In the genomic region with DNA sequence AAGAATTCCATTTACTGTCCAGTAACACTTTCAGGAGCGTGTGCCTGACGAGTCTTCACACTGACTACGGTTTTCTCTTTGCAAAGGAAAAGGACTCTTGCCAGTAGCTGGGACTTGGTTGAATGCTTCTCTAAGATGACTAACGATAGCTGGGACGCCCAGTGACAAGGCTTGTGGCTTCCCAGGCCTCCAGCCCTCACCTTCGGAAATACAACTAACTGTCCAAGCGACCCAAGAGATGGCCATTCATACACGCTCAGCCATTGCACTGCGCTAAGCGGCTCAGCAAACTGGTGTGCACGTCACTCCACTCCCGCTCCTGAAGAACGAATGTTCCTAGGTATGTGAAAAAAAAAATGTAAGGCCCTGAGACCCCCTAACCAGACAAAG, we compare ENCODE assay signal across 8 mouse cellular contexts. TPM values are rescaled to one million over a fixed set of nuclear protein-coding genes. Genes with fewer than 3 reads are reported as not detected.
DNase-seq lines count a peak whose midpoint lies in the region; ATAC-seq and TF ChIP-seq lines count a peak whose summit lies in the region.

No protein-coding gene starts in this region.

- H3K27ac ChIP-seq in heart, embryonic 12.5 days (ENCODE audit: poor library complexity, severe bottlenecking), result 0 out of 2 replicates have a peak overlapping the region, but pooled peaks have one; percentile 14
- peak overlapping the region; percentile 98 for H3K27ac ChIP-seq in forebrain, embryonic 10.5 days
- H3K27ac ChIP-seq in kidney, postnatal 0 days, result 0 out of 2 replicates have a peak overlapping the region, but pooled peaks have one; percentile 75
- H3K27ac ChIP-seq in midbrain, embryonic 14.5 days (replicated peaks; ENCODE audit: low read depth, low read length), result peak overlapping the region; percentile 87

- peak overlapping the region; percentile 69 for H3K4me3 ChIP-seq in heart, embryonic 12.5 days
- H3K4me3 ChIP-seq in forebrain, embryonic 10.5 days, result peak overlapping the region; percentile 81
- H3K4me3 ChIP-seq in kidney, postnatal 0 days (replicated peaks; ENCODE audit: low read depth, low read length), result peak overlapping the region; percentile 73
- H3K4me3 ChIP-seq in midbrain, embryonic 14.5 days (replicated peaks; ENCODE audit: low read depth, low read length), result peak overlapping the region; percentile 75

- H3K4me1 ChIP-seq in heart, embryonic 12.5 days (replicated peaks), result peaks cover 21% of the 10 kb centered on the region
- H3K4me1 ChIP-seq in forebrain, embryonic 10.5 days, result peaks cover 42% of the 10 kb centered on the region
- no peaks in the 10 kb centered on the region for H3K4me1 ChIP-seq in kidney, postnatal 0 days (replicated peaks; ENCODE audit: insufficient read depth, low read length)
- peaks cover 15% of the 10 kb centered on the region for H3K4me1 ChIP-seq in midbrain, embryonic 14.5 days (ENCODE audit: control insufficient read depth, insufficient read depth, low read length)

- WGBS in heart, embryonic 12.5 days, result 4% methylated on average over 13 of the region's 13 CpGs
- under 1% methylated on average over 13 of the region's 13 CpGs for WGBS in forebrain, embryonic 10.5 days
- 5% methylated on average over 13 of the region's 13 CpGs for WGBS in kidney, postnatal 0 days
- under 1% methylated on average over 13 of the region's 13 CpGs for WGBS in midbrain, embryonic 14.5 days

- no peak for ATAC-seq in heart, embryonic 12.5 days (ENCODE audit: insufficient number of reproducible peaks, low FRiP score)
- ATAC-seq in kidney, postnatal 0 days (replicated peaks; ENCODE audit: low FRiP score, low read depth), result no peak
- no peak for ATAC-seq in midbrain, embryonic 14.5 days (ENCODE audit: low FRiP score, low TSS enrichment)

- no peaks in the 10 kb centered on the region for H3K27me3 ChIP-seq in heart, embryonic 12.5 days (replicated peaks)
- no peaks in the 10 kb centered on the region for H3K27me3 ChIP-seq in forebrain, embryonic 10.5 days (ENCODE audit: poor library complexity, severe bottlenecking)
- H3K27me3 ChIP-seq in kidney, postnatal 0 days (ENCODE audit: insufficient read depth, low read length), result no peaks in the 10 kb centered on the region
- H3K27me3 ChIP-seq in midbrain, embryonic 14.5 days (ENCODE audit: control insufficient read depth, insufficient read depth, low read length), result no peaks in the 10 kb centered on the region

- H3K9me3 ChIP-seq in heart, embryonic 12.5 days (replicated peaks), result no peaks in the 10 kb centered on the region
- no peaks in the 10 kb centered on the region for H3K9me3 ChIP-seq in forebrain, embryonic 10.5 days
- H3K9me3 ChIP-seq in kidney, postnatal 0 days (replicated peaks; ENCODE audit: low read length), result no peaks in the 10 kb centered on the region
- no peaks in the 10 kb centered on the region for H3K9me3 ChIP-seq in midbrain, embryonic 14.5 days (ENCODE audit: control insufficient read depth, low read length)

- no peak for TF ChIP-seq CTCF in kidney, postnatal 0 days (IDR thresholded peaks at IDR 0.05; ENCODE audit: low read depth)

- H3K36me3 ChIP-seq in heart, embryonic 12.5 days, result no peaks in the 10 kb centered on the region
- peaks cover 20% of the 10 kb centered on the region for H3K36me3 ChIP-seq in forebrain, embryonic 10.5 days (replicated peaks)
- H3K36me3 ChIP-seq in kidney, postnatal 0 days (ENCODE audit: insufficient read depth, low read length), result no peaks in the 10 kb centered on the region
- H3K36me3 ChIP-seq in midbrain, embryonic 14.5 days (ENCODE audit: control insufficient read depth, insufficient read depth, low read length), result no peaks in the 10 kb centered on the region

- peak overlapping the region; percentile 73 for H3K9ac ChIP-seq in heart, embryonic 12.5 days
- peak overlapping the region; percentile 70 for H3K9ac ChIP-seq in kidney, postnatal 0 days (ENCODE audit: low read depth, low read length)
- peak overlapping the region; percentile 75 for H3K9ac ChIP-seq in midbrain, embryonic 14.5 days (replicated peaks; ENCODE audit: low read length)

- H3K4me2 ChIP-seq in heart, embryonic 12.5 days, result peak overlapping the region; percentile 70
- peak overlapping the region; percentile 94 for H3K4me2 ChIP-seq in kidney, postnatal 0 days (ENCODE audit: low read length)
- peak overlapping the region; percentile 73 for H3K4me2 ChIP-seq in midbrain, embryonic 14.5 days (ENCODE audit: low read length)

- DNase-seq in heart, adult 9 months (ENCODE audit: low spot score in 2 of 2), result no peak
- DNase-seq in adipocyte (ENCODE audit: low spot score), result peak; percentile 15
- DNase-seq in forebrain, embryonic 10.5 days (ENCODE audit: extremely low spot score, low spot score), result peak; percentile 64
- peak; percentile 47 for DNase-seq in kidney, postnatal 0 days (ENCODE audit: low spot score)
- peak; percentile 69 for DNase-seq in midbrain, embryonic 14.5 days
- no peak for DNase-seq in ovary, postnatal 14 days (ENCODE audit: low spot score)
- no peak for DNase-seq in thymus, adult 18-20 months

RNA-seq across cellular contexts. Expression of a gene that starts 0.9 kb away (rescaled TPM):
- polyA plus RNA-seq in heart, embryonic 12.5 days (2016; fragmentation: Nextera tagmentation; extraction: Ambion mirVana), result 63.2 and 67.6 TPM in 2 replicates
- polyA plus RNA-seq in forebrain, embryonic 10.5 days (2016; fragmentation: Nextera tagmentation; extraction: Ambion mirVana), result 142 and 154 TPM in 2 replicates
- 22.9 and 23.0 TPM in 2 replicates for polyA plus RNA-seq in kidney, postnatal 0 days (2015; fragmentation: Nextera tagmentation; extraction: Ambion mirVana)
- 27.5 and 46.0 TPM in 2 replicates for polyA plus RNA-seq in midbrain, embryonic 14.5 days (2014; fragmentation: Nextera tagmentation; extraction: Ambion mirVana)

RNA-seq across cellular contexts. Expression of a gene that starts 19.2 kb away (rescaled TPM):
- polyA plus RNA-seq in heart, embryonic 12.5 days (2016; fragmentation: Nextera tagmentation; extraction: Ambion mirVana), result not detected in 2 replicates
- polyA plus RNA-seq in forebrain, embryonic 10.5 days (2016; fragmentation: Nextera tagmentation; extraction: Ambion mirVana), result not detected in 2 replicates
- polyA plus RNA-seq in kidney, postnatal 0 days (2015; fragmentation: Nextera tagmentation; extraction: Ambion mirVana), result not detected in 2 replicates
- not detected in 2 replicates for polyA plus RNA-seq in midbrain, embryonic 14.5 days (2014; fragmentation: Nextera tagmentation; extraction: Ambion mirVana)

RNA-seq across cellular contexts. Expression of a gene that starts 35.4 kb away (rescaled TPM):
- polyA plus RNA-seq in heart, embryonic 12.5 days (2016; fragmentation: Nextera tagmentation; extraction: Ambion mirVana), result not detected in 2 replicates
- 0.04 and 0.05 TPM in 2 replicates for polyA plus RNA-seq in forebrain, embryonic 10.5 days (2016; fragmentation: Nextera tagmentation; extraction: Ambion mirVana)
- 0.19 TPM in 1 of 2 replicates, not detected in the other for polyA plus RNA-seq in kidney, postnatal 0 days (2015; fragmentation: Nextera tagmentation; extraction: Ambion mirVana)
- 0.19 TPM in 1 of 2 replicates, not detected in the other for polyA plus RNA-seq in midbrain, embryonic 14.5 days (2014; fragmentation: Nextera tagmentation; extraction: Ambion mirVana)

RNA-seq across cellular contexts. Expression of a gene that starts 37.3 kb away (rescaled TPM):
- not detected in 2 replicates for polyA plus RNA-seq in heart, embryonic 12.5 days (2016; fragmentation: Nextera tagmentation; extraction: Ambion mirVana)
- polyA plus RNA-seq in forebrain, embryonic 10.5 days (2016; fragmentation: Nextera tagmentation; extraction: Ambion mirVana), result 0.04 TPM in 1 of 2 replicates, not detected in the other
- not detected in 2 replicates for polyA plus RNA-seq in kidney, postnatal 0 days (2015; fragmentation: Nextera tagmentation; extraction: Ambion mirVana)
- not detected in 2 replicates for polyA plus RNA-seq in midbrain, embryonic 14.5 days (2014; fragmentation: Nextera tagmentation; extraction: Ambion mirVana)

RNA-seq across cellular contexts. Expression of a gene that starts 56.8 kb away (rescaled TPM):
- polyA plus RNA-seq in heart, embryonic 12.5 days (2016; fragmentation: Nextera tagmentation; extraction: Ambion mirVana), result not detected in 2 replicates
- polyA plus RNA-seq in forebrain, embryonic 10.5 days (2016; fragmentation: Nextera tagmentation; extraction: Ambion mirVana), result not detected in 2 replicates
- polyA plus RNA-seq in kidney, postnatal 0 days (2015; fragmentation: Nextera tagmentation; extraction: Ambion mirVana), result not detected in 2 replicates
- not detected in 2 replicates for polyA plus RNA-seq in midbrain, embryonic 14.5 days (2014; fragmentation: Nextera tagmentation; extraction: Ambion mirVana)

Comparison
In these comparisons a context has a peak if more than half of its experiments do, and no peak if none do; other contexts are left out.
1. H3K27ac ChIP-seq: peak in every context shown above with its lines; median percentile 98 in forebrain, embryonic 10.5 days; 87 in midbrain, embryonic 14.5 days; 75 in kidney, postnatal 0 days; 14 in heart, embryonic 12.5 days.
2. DNase-seq: peak in adipocyte (single experiment), forebrain, embryonic 10.5 days (single experiment), kidney, postnatal 0 days (single experiment) and midbrain, embryonic 14.5 days (single experiment); none in heart, adult 9 months (0 of 2), ovary, postnatal 14 days (single experiment) and thymus, adult 18-20 months (0 of 2).
3. Peak in every context shown above with its lines, with median percentiles within 50 percentile points of each other: H3K4me2 ChIP-seq, H3K4me3 ChIP-seq and H3K9ac ChIP-seq.